Mouse (Mus musculus) neural tube, embryonic 15.5 days (tissue): ENCODE data around the gene Gm17606. TPM values are rescaled to one million over a fixed set of nuclear protein-coding genes. Genes with fewer than 3 reads are reported as not detected.

Source experiments
- microRNA counts: library from miRNA; unstranded; fragments of <30 nt; microRNA quantifications from one replicate; lab custom pipeline; 2016
- microRNA-seq: library from miRNA; unstranded; fragments of <30 nt; microRNA quantifications from one replicate; pipeline ENCODE4, GENCODE M21; 2017
- polyA plus RNA-seq: library from polyadenylated mRNA; unstranded; fragments of >200 nt; fragmentation: Nextera tagmentation; extraction: Ambion mirVana; gene quantifications from 2 replicates; pipeline ENCODE4 v1.2.1, GENCODE M21; 2015

Gm17606 gene
- polyA plus RNA-seq, 1 experiment from 2014 or later = not detected

MicroRNA genes within 50 kb of the gene (microRNA counts, 519-probe panel; counts per million panel counts)
- microRNA mmu-miR-686 (lab: Ali Mortazavi, UCI) = not detected

Small RNA genes within 50 kb of the gene (microRNA-seq; reads per million reads assigned to microRNA genes)
- not detected for gene Mir686
- gene Mir6948 = not detected

Other genes with a start within 250 kb of the Gm17606 start
- gene Slc7a7, start 223.2 kb upstream of the Gm17606 start, polyA plus RNA-seq = 6.2 and 7.9 TPM in 2 replicates
- gene Mrpl52, start 214.0 kb upstream of the Gm17606 start, polyA plus RNA-seq = 236 and 303 TPM in 2 replicates
- 40.7 and 60.5 TPM in 2 replicates for gene Mmp14, start 209.3 kb upstream of the Gm17606 start, polyA plus RNA-seq
- 31.8 and 33.7 TPM in 2 replicates for gene Lrp10, start 176.8 kb upstream of the Gm17606 start, polyA plus RNA-seq
- 32.3 and 44.0 TPM in 2 replicates for gene Rem2, start 164.9 kb upstream of the Gm17606 start, polyA plus RNA-seq
- 92.3 and 93.9 TPM in 2 replicates for gene Prmt5, start 123.4 kb upstream of the Gm17606 start, polyA plus RNA-seq
- 20.5 and 34.8 TPM in 2 replicates for gene Haus4, start 86.3 kb upstream of the Gm17606 start, polyA plus RNA-seq
- 6.1 and 12.9 TPM in 2 replicates for gene Ajuba, start 63.4 kb upstream of the Gm17606 start, polyA plus RNA-seq
- 4.4 and 6.5 TPM in 2 replicates for gene 4931414P19Rik, start 35.0 kb upstream of the Gm17606 start, polyA plus RNA-seq
- 446 and 448 TPM in 2 replicates for gene Psmb5, start 22.9 kb upstream of the Gm17606 start, polyA plus RNA-seq
- 0.04 and 27.8 TPM in 2 replicates for gene Psmb11, start 19.5 kb upstream of the Gm17606 start, polyA plus RNA-seq
- 13.2 and 14.0 TPM in 2 replicates for gene Cdh24, start 412 bp downstream of the Gm17606 start, polyA plus RNA-seq
- 72.2 and 72.3 TPM in 2 replicates for gene 1700123O20Rik, start 45.3 kb downstream of the Gm17606 start, polyA plus RNA-seq
- gene Acin1, start 46.0 kb downstream of the Gm17606 start, polyA plus RNA-seq = 113 and 115 TPM in 2 replicates
- gene Gm29776, start 57.9 kb downstream of the Gm17606 start, polyA plus RNA-seq = 0.18 and 0.19 TPM in 2 replicates
- gene Cebpe, start 71.2 kb downstream of the Gm17606 start, polyA plus RNA-seq = 0.12 and 0.29 TPM in 2 replicates
- gene Slc7a8, start 141.0 kb downstream of the Gm17606 start, polyA plus RNA-seq = 6.1 and 8.1 TPM in 2 replicates
- 0.19 TPM in 1 of 2 replicates, not detected in the other for gene Rnf212b, start 173.2 kb downstream of the Gm17606 start, polyA plus RNA-seq
- 10.6 and 14.5 TPM in 2 replicates for gene Homez, start 230.0 kb downstream of the Gm17606 start, polyA plus RNA-seq
- gene Ppp1r3e, start 236.6 kb downstream of the Gm17606 start, polyA plus RNA-seq = 4.0 and 4.1 TPM in 2 replicates
- 3.4 and 4.0 TPM in 2 replicates for gene Bcl2l2, start 242.4 kb downstream of the Gm17606 start, polyA plus RNA-seq
- gene Gm20521, start 242.5 kb downstream of the Gm17606 start, polyA plus RNA-seq = not detected in 2 replicates